Mouse (Mus musculus) heart, adult 2 months (tissue): ENCODE measurements around the gene Rassf3.

Experiments used
- CTCF ChIP-seq: fragments of 200-600 bp; IDR thresholded peaks from 2 replicates; pipeline ENCODE4 v1.8.1; 2022; ENCODE audit warnings: antibody characterized with exemption, mild to moderate bottlenecking, moderate library complexity
- POLR2A ChIP-seq: fragments of 200-500 bp; IDR thresholded peaks from 2 replicates; pipeline ENCODE4 v1.6.1; 2011; ENCODE audit warnings: mild to moderate bottlenecking, low read depth, low read length, control low read depth; ENCODE audit not compliant: insufficient read depth

- no peak for TF ChIP-seq CTCF
- no peak for TF ChIP-seq POLR2A
Observed at GRCm38 (mm10) chr10:121509751-121510643, 33.9 kb upstream of the Rassf3 start.
